Mouse (Mus musculus): ENCODE measurements around the gene Sdk1. TPM values are rescaled to one million over a fixed set of nuclear protein-coding genes. Genes with fewer than 3 reads are reported as not detected.

Sdk1 gene
- total RNA-seq, 2 experiments from 2014 or later = not detected

- ATAC-seq (replicated peaks; ENCODE audit: low FRiP score, poor library complexity, severe bottlenecking) = no peak
Observed at GRCm38 (mm10) chr5:141312305-141312704, 71.0 kb downstream of the Sdk1 start.

- no peak for ATAC-seq (replicated peaks; ENCODE audit: low FRiP score, poor library complexity, severe bottlenecking)
Observed at GRCm38 (mm10) chr5:141317095-141317494, 75.8 kb downstream of the Sdk1 start.

DNA sequence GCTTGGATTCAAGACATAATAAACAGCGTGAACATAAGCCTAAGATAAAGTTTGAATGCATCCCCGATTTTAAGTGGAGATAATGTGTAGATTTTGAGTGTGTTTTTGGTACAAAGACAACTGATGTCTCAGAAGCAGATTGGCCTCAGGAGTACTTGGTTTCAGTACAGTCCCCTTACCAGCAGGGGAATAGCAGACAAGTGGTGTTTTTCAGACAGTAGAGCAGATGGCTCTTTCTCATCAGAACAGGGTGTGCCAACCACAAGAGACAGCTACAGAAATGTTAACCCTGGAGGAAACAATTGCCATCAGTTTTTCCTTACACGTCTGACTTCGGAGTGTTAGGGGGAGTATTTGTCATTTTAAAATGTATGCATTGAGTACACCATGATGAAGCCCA lies 83.6 kb downstream of the Sdk1 start:
- ATAC-seq (replicated peaks; ENCODE audit: low FRiP score, poor library complexity, severe bottlenecking) = no peak

- no peak for ATAC-seq (replicated peaks; ENCODE audit: low FRiP score, poor library complexity, severe bottlenecking)
Observed at GRCm38 (mm10) chr5:141344376-141344775, 103.1 kb downstream of the Sdk1 start.

DNA sequence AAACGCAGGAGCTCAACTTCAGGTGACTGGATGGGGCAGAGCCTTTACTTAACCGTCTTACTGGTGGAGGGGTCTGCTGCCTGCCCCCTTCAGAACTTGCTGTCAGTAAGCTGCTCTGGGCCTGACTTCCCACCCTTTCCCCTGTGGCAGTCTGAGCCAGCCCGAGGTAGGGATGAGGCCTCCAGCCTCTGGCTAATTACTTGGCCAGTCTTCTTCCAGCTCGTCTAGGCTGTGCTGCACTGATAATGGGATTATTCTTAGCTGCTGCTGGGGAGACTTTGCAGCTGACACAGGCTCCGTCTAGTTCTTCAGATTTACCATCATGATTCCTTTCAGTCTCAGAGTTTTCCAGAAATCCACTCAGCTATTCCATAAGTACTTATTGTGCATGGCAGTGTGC lies 104.2 kb downstream of the Sdk1 start:
- ATAC-seq (replicated peaks; ENCODE audit: low FRiP score, poor library complexity, severe bottlenecking) = no peak

GRCm38 (mm10) chr5:141362676-141363075 lies 121.4 kb downstream of the Sdk1 start:
- no peak for ATAC-seq (replicated peaks; ENCODE audit: low FRiP score, poor library complexity, severe bottlenecking)

- ATAC-seq (replicated peaks; ENCODE audit: low FRiP score, poor library complexity, severe bottlenecking) = no peak
Observed at GRCm38 (mm10) chr5:141363956-141364355, 122.7 kb downstream of the Sdk1 start.

- no peak for ATAC-seq (replicated peaks; ENCODE audit: low FRiP score, poor library complexity, severe bottlenecking)
Observed at GRCm38 (mm10) chr5:141368567-141368966, 127.3 kb downstream of the Sdk1 start.

GRCm38 (mm10) chr5:141374797-141375196 lies 133.5 kb downstream of the Sdk1 start:
- no peak for ATAC-seq (replicated peaks; ENCODE audit: low FRiP score, poor library complexity, severe bottlenecking)

GRCm38 (mm10) chr5:141379836-141380773 lies 138.8 kb downstream of the Sdk1 start:
- ATAC-seq (replicated peaks; ENCODE audit: low FRiP score, poor library complexity, severe bottlenecking) = no peak

- no peak for ATAC-seq (replicated peaks; ENCODE audit: low FRiP score, poor library complexity, severe bottlenecking)
Observed at GRCm38 (mm10) chr5:141380774-141381156, 139.5 kb downstream of the Sdk1 start.

GRCm38 (mm10) chr5:141381581-141381980 lies 140.3 kb downstream of the Sdk1 start:
- no peak for ATAC-seq (replicated peaks; ENCODE audit: low FRiP score, poor library complexity, severe bottlenecking)

- ATAC-seq (replicated peaks; ENCODE audit: low FRiP score, poor library complexity, severe bottlenecking) = no peak
Observed at GRCm38 (mm10) chr5:141382246-141382835, 141.1 kb downstream of the Sdk1 start.

- no peak for ATAC-seq (replicated peaks; ENCODE audit: low FRiP score, poor library complexity, severe bottlenecking)
Observed at GRCm38 (mm10) chr5:141388451-141388850, 147.2 kb downstream of the Sdk1 start.

GRCm38 (mm10) chr5:141390541-141390940 lies 149.3 kb downstream of the Sdk1 start:
- ATAC-seq (replicated peaks; ENCODE audit: low FRiP score, poor library complexity, severe bottlenecking) = no peak

DNA sequence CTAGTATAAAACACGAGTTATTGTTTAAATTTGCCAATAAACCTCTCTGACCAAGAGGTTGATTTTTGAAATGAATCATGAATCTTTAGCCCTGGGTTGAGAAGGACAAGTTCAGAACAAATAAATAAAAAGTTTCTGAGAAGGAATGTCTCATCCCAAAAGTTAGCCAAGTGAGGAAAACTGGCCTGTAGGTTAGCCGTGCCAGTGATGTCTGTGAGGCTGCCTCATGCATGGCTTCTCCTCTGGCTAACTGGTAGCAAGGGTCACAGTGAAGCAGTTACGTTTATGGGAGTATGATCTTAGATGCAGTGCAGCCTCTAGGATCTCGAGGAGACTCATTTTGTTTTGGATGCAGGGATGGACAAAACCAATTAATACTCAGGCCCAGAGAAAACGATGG lies 149.9 kb downstream of the Sdk1 start:
- ATAC-seq (replicated peaks; ENCODE audit: low FRiP score, poor library complexity, severe bottlenecking) = no peak

- ATAC-seq (replicated peaks; ENCODE audit: low FRiP score, poor library complexity, severe bottlenecking) = no peak
Observed at GRCm38 (mm10) chr5:141393846-141394245, 152.6 kb downstream of the Sdk1 start.

DNA sequence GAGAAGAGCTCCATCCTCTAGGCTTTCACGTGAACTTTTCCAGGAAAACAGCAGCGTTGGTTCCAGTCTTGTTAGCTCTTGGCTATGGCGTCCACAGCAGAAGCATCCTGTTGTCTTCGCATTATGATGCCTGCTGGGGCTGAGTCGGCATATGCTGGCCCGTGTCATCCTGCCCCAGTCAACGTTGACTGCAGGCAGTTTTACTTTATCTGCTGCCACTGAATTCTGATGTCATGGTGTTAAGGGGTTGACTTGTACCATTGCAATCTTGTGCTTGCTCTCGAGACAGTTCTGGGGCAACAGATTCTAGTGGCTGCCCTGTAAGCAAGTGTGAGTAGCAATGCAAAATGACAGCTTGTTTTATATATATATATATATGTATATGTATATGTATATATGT lies 153.3 kb downstream of the Sdk1 start:
- ATAC-seq (replicated peaks; ENCODE audit: low FRiP score, poor library complexity, severe bottlenecking) = no peak

GRCm38 (mm10) chr5:141403741-141404140 lies 162.5 kb downstream of the Sdk1 start:
- ATAC-seq (replicated peaks; ENCODE audit: low FRiP score, poor library complexity, severe bottlenecking) = no peak

DNA sequence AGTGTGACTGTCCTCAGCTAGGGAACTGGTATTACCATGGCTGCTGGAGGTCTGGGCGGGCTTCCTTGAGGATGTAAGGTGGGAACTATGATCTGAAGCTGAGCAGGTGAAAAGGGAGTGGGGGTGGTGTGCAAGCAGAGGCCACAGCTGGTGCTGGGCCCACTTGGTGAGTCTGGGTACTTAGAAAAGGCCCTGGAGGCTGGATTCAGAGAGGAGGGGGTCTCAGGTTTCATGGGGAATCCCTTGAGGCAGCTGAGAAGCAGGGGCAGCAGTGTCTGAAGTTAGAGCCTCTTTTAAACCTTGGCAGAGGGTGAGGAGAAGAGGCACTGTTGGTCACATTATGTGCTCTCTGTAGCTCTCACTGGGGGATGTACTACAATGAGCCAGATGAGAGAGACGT lies 163.4 kb downstream of the Sdk1 start:
- no peak for ATAC-seq (replicated peaks; ENCODE audit: low FRiP score, poor library complexity, severe bottlenecking)

DNA sequence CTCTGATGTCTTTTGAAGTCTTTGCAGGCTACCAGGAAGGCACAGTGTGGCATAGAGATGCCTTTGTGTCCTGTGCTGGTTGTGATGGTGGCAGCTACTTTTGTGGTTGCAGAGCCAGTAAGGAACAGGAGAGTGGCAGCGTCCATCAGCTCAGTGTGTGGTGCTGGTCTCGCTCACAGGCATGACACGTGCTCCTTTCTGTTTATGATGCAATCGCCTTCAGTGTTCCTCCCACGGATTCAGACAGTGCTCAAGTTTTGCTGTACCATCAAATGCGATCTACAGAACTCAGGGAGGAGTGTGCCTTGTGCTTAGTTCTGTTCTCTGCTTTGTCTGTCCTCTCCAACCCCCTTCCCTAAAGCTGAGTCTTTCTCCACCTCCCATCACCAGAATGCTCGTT lies 165.6 kb downstream of the Sdk1 start:
- no peak for ATAC-seq (replicated peaks; ENCODE audit: low FRiP score, poor library complexity, severe bottlenecking)
